Mouse (Mus musculus): ENCODE data around the gene Ppp1r37.

- TF ChIP-seq CTCF (IDR thresholded peaks at IDR 0.05; ENCODE audit: extremely low read depth, insufficient read length, insufficient replicate concordance, low read depth, low read length) (0 out of 2 replicates have a peak, but pooled peaks have one; percentile 16), POLR2A (IDR thresholded peaks at IDR 0.05; ENCODE audit: low read depth, low read length) (no peak)
These were observed 39.0 kb downstream of the Ppp1r37 start for GRCm38 (mm10) chr7:19523757-19524419.

Data from small intestine, adult 2 months (tissue).